Mouse (Mus musculus) liver, embryonic 11.5 days (tissue): ENCODE results near the gene Kank1. TPM values are rescaled to one million over a fixed set of nuclear protein-coding genes. Genes with fewer than 3 reads are reported as not detected.

Experiments
- ATAC-seq: fragments of 200-750 bp; cut with Nextera tagmentation; replicated peaks from 2 replicates; pipeline ENCODE4 v1.8.0; 2017; ENCODE audit warnings: moderate number of reproducible peaks, mild to moderate bottlenecking, moderate TSS enrichment, moderate library complexity; ENCODE audit not compliant: low FRiP score
- DNase-seq: peaks from one replicate; pipeline ENCODE4 v3.0.0-alpha.2; 2017; ENCODE audit warnings: low spot score
- H3K27ac ChIP-seq: fragments of 300-500 bp; sonication (generic); 2 replicates; pipeline ENCODE4 v1.5.1; 2014; ENCODE audit warnings: mild to moderate bottlenecking, low read depth, low read length, control low read depth
- H3K27me3 ChIP-seq: fragments of 300-500 bp; sonication (generic); replicated peaks from 2 replicates; pipeline ENCODE4 v1.6.1; 2014; ENCODE audit warnings: low read length, mixed read lengths; ENCODE audit not compliant: control insufficient read depth, insufficient read depth
- H3K36me3 ChIP-seq: fragments of 300-500 bp; sonication (generic); 2 replicates; pipeline ENCODE4 v1.6.1; 2014; ENCODE audit warnings: mild to moderate bottlenecking, low read length, moderate library complexity, mixed read lengths; ENCODE audit not compliant: control insufficient read depth, insufficient read depth
- H3K4me1 ChIP-seq: fragments of 300-500 bp; sonication (generic); replicated peaks from 2 replicates; pipeline ENCODE4 v1.6.1; 2014; ENCODE audit warnings: low read length, mixed read lengths; ENCODE audit not compliant: control insufficient read depth, insufficient read depth
- H3K4me2 ChIP-seq: fragments of 300-500 bp; sonication (generic); 2 replicates; pipeline ENCODE4 v1.6.1; 2014; ENCODE audit warnings: mild to moderate bottlenecking, control low read depth, moderate library complexity
- H3K4me3 ChIP-seq: fragments of 300-500 bp; sonication (generic); 2 replicates; pipeline ENCODE4 v1.5.1; 2014; ENCODE audit warnings: low read depth, low read length, control low read depth
- H3K9ac ChIP-seq: fragments of 300-500 bp; sonication (generic); 2 replicates; pipeline ENCODE4 v1.6.1; 2014; ENCODE audit warnings: low read depth, low read length, control low read depth
- H3K9me3 ChIP-seq: fragments of 300-500 bp; sonication (generic); 2 replicates; pipeline ENCODE4 v1.6.1; 2016; ENCODE audit warnings: low read length, inconsistent platforms, mixed read lengths; ENCODE audit not compliant: control insufficient read depth
- WGBS: fragments of 180-500 bp; shearing (Covaris S2); extraction: QIAGEN DNeasy Blood & Tissue Kit; methylation state at CpG from one replicate; pipeline ENCODE4 v1.1.7; 2014; 5-methylcytosine and 5-hydroxymethylcytosine counted together
- polyA plus RNA-seq: library from polyadenylated mRNA; unstranded; fragments of >200 nt; fragmentation: Nextera tagmentation; extraction: Ambion mirVana; gene quantifications from 2 replicates; pipeline ENCODE4 v1.2.1, GENCODE M21; 2014

Gene Kank1
- polyA plus RNA-seq, 1 experiment from 2014 or later, result 14.1 TPM

DNA sequence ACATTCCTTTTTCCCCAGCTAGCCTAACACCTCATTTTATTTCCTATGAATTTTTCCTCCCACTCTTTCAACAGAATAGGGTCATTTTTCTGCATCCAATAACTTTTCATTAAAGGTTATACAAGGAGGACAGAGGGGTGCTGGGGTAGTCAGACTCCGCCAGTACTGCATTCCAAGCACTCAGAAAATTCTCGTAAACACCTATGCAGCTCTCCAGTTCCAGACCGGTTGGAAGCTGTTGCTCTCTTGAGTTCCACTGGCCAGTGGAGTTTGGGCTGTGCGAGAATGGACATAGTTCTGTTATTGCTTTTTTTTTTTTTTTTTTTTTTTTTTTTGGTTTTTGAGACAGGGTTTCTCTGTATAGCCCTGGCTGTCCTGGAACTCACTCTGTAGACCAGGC lies 167.4 kb downstream of the Kank1 start:
- H3K36me3 ChIP-seq, result peaks cover 2% of the 10 kb centered on the region; the same call in 1 of the 2 replicates
- no peak for DNase-seq
- no peak overlapping the region for H3K4me2 ChIP-seq
- H3K9me3 ChIP-seq, result no peaks in the 10 kb centered on the region
- 84% methylated on average over 4 of the region's 4 CpGs for WGBS
- peaks cover 26% of the 10 kb centered on the region for H3K27me3 ChIP-seq
- H3K27ac ChIP-seq, result no peak overlapping the region
- no peak for ATAC-seq
- H3K4me1 ChIP-seq, result peaks cover 21% of the 10 kb centered on the region
- H3K9ac ChIP-seq, result no peak overlapping the region
- no peak overlapping the region for H3K4me3 ChIP-seq

- Histone ChIP-seq H3K9me3 (no peaks in the 10 kb centered on the region), H3K27me3 (peaks cover 26% of the 10 kb centered on the region), H3K4me2 (peak overlapping the region; percentile 74), H3K4me1 (peaks cover 11% of the 10 kb centered on the region), H3K27ac (peak overlapping the region; percentile 63; the same call in 1 of the 2 replicates), H3K9ac (no peak overlapping the region), H3K4me3 (0 out of 2 replicates have a peak overlapping the region, but pooled peaks have one; percentile 48), H3K36me3 (peaks cover 20% of the 10 kb centered on the region)
- no peak for DNase-seq
- WGBS, result 40% methylated on average over 6 of the region's 6 CpGs
- ATAC-seq, result no peak
These were observed 169.2 kb downstream of the Kank1 start for GRCm38 (mm10) chr19:25405987-25406386.

DNA sequence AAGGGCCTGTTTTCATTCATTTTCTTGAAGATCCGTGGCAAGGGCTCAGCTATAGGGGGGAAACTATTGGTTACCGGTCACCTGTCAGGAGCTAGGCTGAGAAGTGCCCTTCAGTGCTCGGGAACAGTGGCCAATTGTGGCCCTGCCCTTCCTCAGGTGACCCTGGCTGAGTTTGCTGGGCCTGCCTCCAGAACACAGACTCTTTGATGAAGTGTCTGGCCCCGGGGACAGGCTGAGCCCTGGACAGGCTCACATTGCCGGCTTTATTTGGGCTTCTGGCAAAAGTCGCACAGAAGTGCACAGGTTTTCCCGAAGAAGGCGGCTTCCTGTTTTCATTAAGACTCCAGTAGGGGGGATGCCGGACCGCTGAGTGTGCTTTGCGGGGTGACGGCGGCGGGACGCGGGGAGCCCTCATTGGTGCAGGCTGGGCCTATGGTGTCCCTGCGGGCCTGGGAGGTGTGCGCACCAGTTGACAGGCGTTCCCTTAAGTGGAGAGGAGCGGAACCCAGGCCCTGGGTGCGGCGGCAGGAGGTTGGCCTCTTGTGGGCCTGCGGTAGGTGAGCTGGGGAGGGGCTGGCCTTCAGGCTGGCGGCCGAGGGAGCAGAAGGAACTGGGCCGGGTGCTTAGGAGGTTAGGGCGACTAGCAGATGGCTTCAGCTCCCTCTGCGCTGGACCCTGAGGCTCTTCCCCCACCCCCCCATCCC lies 169.9 kb downstream of the Kank1 start:
- Histone ChIP-seq H3K27me3 (peaks cover 23% of the 10 kb centered on the region), H3K9me3 (no peaks in the 10 kb centered on the region), H3K4me1 (peaks cover 7% of the 10 kb centered on the region; the same call in 1 of the 2 replicates), H3K27ac (peak overlapping the region; percentile 63), H3K36me3 (peaks cover 23% of the 10 kb centered on the region), H3K4me3 (peak overlapping the region; percentile 48), H3K4me2 (peak overlapping the region; percentile 74), H3K9ac (peak overlapping the region; percentile 49)
- DNase-seq, result peak; percentile 64
- peak; percentile 68 for ATAC-seq
- WGBS, result 3% methylated on average over 28 of the region's 28 CpGs

DNA sequence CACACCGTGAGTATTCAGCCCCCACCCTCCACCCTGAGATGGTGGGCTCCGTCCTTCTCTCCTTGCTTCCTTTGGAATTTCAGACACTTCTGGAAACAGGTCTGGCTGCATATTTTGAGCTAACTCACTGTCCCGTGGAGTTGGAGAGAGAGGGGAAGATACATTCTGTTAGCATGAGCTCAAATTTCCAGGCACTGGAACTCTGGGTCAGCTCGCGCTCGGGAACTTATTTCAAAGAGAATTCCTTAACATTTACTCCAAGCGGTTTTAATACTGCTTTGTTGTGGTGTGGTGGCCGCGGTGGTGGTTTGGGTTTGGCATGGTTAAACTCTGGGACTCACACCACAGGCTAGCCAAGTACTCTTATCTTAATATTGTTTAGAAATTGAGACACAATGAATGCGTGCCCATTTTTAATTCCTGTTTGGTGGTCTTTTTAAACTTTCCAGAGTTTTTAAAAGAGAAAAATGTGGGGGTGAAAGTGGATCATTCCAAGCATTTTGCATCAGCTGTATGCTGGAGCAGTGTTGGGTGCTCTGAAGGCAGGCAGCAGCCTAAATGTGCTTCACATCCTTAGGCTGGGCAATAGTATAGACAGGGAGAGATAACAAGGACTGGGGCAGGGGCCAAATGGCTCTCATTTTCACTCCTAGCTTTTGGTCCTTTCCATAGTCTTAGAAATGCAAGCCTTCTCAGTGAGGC lies 170.6 kb downstream of the Kank1 start:
- H3K4me1 ChIP-seq, result peaks cover 7% of the 10 kb centered on the region; the same call in 1 of the 2 replicates
- peak overlapping the region; percentile 49 for H3K9ac ChIP-seq
- peaks cover 23% of the 10 kb centered on the region for H3K27me3 ChIP-seq
- H3K4me2 ChIP-seq, result peak overlapping the region; percentile 74
- no peak for ATAC-seq
- peak overlapping the region; percentile 63 for H3K27ac ChIP-seq
- no peaks in the 10 kb centered on the region for H3K9me3 ChIP-seq
- peak overlapping the region; percentile 48 for H3K4me3 ChIP-seq
- no peak for DNase-seq
- H3K36me3 ChIP-seq, result peaks cover 23% of the 10 kb centered on the region
- 8% methylated on average over 10 of the region's 10 CpGs for WGBS

DNA sequence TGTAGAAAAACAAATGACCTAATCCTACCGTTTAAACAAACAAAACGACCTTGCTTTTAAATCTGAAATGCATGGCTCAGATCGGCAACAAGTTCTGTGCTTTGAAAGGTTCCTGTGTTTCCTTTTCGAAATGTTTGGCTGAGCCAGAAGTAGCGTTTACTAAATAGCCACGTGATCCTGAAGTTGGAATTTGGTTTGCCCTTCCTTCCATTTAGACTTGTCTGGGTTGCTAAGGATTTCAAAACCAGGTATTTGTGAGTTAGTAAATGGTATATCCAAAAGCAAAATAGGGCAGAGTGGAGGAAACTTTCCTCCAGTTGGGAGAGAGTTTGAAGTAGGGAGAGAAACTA lies 171.1 kb downstream of the Kank1 start:
- ATAC-seq, result no peak
- H3K4me2 ChIP-seq, result peak overlapping the region; percentile 74
- peaks cover 23% of the 10 kb centered on the region for H3K36me3 ChIP-seq
- H3K9ac ChIP-seq, result no peak overlapping the region
- peak overlapping the region; percentile 63; the same call in 1 of the 2 replicates for H3K27ac ChIP-seq
- no peaks in the 10 kb centered on the region for H3K9me3 ChIP-seq
- no peak for DNase-seq
- H3K4me1 ChIP-seq, result peaks cover 7% of the 10 kb centered on the region; the same call in 1 of the 2 replicates
- H3K4me3 ChIP-seq, result peak overlapping the region; percentile 48
- H3K27me3 ChIP-seq, result peaks cover 23% of the 10 kb centered on the region
- WGBS, result 12% methylated on average over 6 of the region's 6 CpGs

DNA sequence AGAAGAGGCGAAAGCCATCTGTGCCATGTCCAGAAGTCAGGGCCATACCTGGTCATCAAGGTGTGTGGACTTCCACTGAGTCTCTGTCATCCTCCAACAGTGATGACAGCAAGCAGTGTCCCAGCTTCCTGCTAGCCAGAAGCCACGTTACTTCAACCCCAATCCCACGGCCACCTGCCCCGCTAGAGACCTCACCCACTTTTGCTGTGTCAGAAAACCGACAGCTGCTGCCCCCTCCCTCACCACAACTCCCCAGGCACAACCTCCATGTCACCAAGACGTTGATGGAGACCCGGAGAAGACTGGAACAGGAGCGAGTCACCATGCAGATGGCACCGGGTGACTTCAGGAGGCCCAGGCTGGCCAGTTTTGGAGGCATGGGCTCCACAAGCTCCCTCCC lies 172.5 kb downstream of the Kank1 start:
- Histone ChIP-seq H3K4me2 (no peak overlapping the region), H3K27ac (no peak overlapping the region), H3K4me3 (no peak overlapping the region), H3K9ac (no peak overlapping the region), H3K27me3 (peaks cover 23% of the 10 kb centered on the region), H3K4me1 (peaks cover 7% of the 10 kb centered on the region; the same call in 1 of the 2 replicates), H3K36me3 (peaks cover 23% of the 10 kb centered on the region), H3K9me3 (no peaks in the 10 kb centered on the region)
- 78% methylated on average over 9 of the region's 9 CpGs for WGBS
- ATAC-seq (no peak), DNase-seq (no peak)

GRCm38 (mm10) chr19:25411353-25411752 lies 174.6 kb downstream of the Kank1 start:
- no peak for ATAC-seq
- Histone ChIP-seq H3K4me3 (no peak overlapping the region), H3K4me1 (peaks cover 6% of the 10 kb centered on the region; the same call in 1 of the 2 replicates), H3K27me3 (peaks cover 15% of the 10 kb centered on the region), H3K4me2 (no peak overlapping the region), H3K27ac (no peak overlapping the region), H3K9ac (no peak overlapping the region), H3K9me3 (no peaks in the 10 kb centered on the region), H3K36me3 (peaks cover 23% of the 10 kb centered on the region)
- no peak for DNase-seq
- WGBS, result 66% methylated on average over 17 of the region's 17 CpGs

DNA sequence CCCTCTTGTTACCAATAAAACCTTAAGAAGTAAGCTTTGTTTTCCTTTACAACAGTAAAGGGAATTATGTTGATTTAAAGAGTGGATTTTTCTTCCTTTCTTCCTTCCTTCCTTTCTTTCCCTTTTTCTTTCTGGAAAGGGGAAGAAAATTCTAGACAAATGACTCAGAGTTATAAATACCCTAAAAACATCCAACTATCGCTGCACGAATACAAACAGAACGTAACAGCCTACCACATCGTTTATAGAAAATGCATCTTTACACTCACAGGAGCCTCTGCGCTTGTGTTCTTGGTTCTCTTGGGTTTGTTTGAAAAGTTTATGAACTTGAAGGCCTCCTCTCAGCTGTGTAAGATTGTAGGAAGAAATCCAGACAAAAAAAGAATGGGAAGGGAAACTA lies 178.7 kb downstream of the Kank1 start:
- H3K9ac ChIP-seq, result no peak overlapping the region
- no peak overlapping the region for H3K4me2 ChIP-seq
- no peak overlapping the region for H3K4me3 ChIP-seq
- H3K9me3 ChIP-seq, result no peaks in the 10 kb centered on the region
- DNase-seq (no peak), ATAC-seq (no peak)
- no peaks in the 10 kb centered on the region; the same call in 1 of the 2 replicates for H3K4me1 ChIP-seq
- no peak overlapping the region for H3K27ac ChIP-seq
- no peaks in the 10 kb centered on the region; the same call in 1 of the 2 replicates for H3K27me3 ChIP-seq
- 69% methylated on average over 5 of the region's 5 CpGs for WGBS
- peaks cover 11% of the 10 kb centered on the region for H3K36me3 ChIP-seq
